Mouse (Mus musculus) cerebellum, adult 2 months (tissue): ENCODE measurements around the gene Rpl23a. TPM values are rescaled to one million over a fixed set of nuclear protein-coding genes. Genes with fewer than 3 reads are reported as not detected.

Experiments used
- DNase-seq, 2 experiments: peaks; one replicate each; pipeline ENCODE4 v3.0.0; 2021
- H3K27ac ChIP-seq: fragments of 200-500 bp; 2 replicates; pipeline ENCODE4 v1.5.1; 2012; ENCODE audit warnings: low read length, control low read depth, inconsistent platforms; ENCODE audit not compliant: insufficient read depth
- H3K27me3 ChIP-seq: fragments of 200-500 bp; 2 replicates; pipeline ENCODE4 v1.6.1; 2012; ENCODE audit warnings: inconsistent platforms, mild to moderate bottlenecking, low read length, moderate library complexity; ENCODE audit not compliant: control insufficient read depth, insufficient read depth
- H3K4me1 ChIP-seq: fragments of 200-500 bp; 2 replicates; pipeline ENCODE4 v1.6.1; 2011; ENCODE audit warnings: low read length; ENCODE audit not compliant: control insufficient read depth, insufficient read depth
- H3K4me3 ChIP-seq: fragments of 200-500 bp; replicated peaks from 2 replicates; pipeline ENCODE3; 2011; ENCODE audit warnings: mild to moderate bottlenecking, low read depth, low read length, control low read depth; ENCODE audit not compliant: insufficient read depth
- CTCF ChIP-seq: fragments of 200-500 bp; IDR thresholded peaks from 2 replicates; pipeline ENCODE4 v1.5.1; 2011; ENCODE audit warnings: low read depth, mild to moderate bottlenecking, control low read depth, low read length, moderate library complexity, borderline replicate concordance; ENCODE audit not compliant: insufficient read depth
- POLR2A ChIP-seq: fragments of 200-500 bp; IDR thresholded peaks from 2 replicates; pipeline ENCODE4 v1.6.1; 2011; ENCODE audit warnings: low read length, control low read depth, borderline replicate concordance; ENCODE audit not compliant: insufficient read depth
- WGBS: fragments of 180-500 bp; shearing (Covaris S2); methylation state at CpG from one replicate; pipeline ENCODE4 v1.1.7; 2018; 5-methylcytosine and 5-hydroxymethylcytosine counted together
- polyA plus RNA-seq: library from polyadenylated mRNA; depleted of rRNA; stranded (reverse); fragments of >200 nt; gene quantifications from 2 replicates; pipeline ENCODE4 v1.2.3, GENCODE M21; 2012

Gene Rpl23a
- polyA plus RNA-seq, 1 experiment, result 1,182 TPM

DNA sequence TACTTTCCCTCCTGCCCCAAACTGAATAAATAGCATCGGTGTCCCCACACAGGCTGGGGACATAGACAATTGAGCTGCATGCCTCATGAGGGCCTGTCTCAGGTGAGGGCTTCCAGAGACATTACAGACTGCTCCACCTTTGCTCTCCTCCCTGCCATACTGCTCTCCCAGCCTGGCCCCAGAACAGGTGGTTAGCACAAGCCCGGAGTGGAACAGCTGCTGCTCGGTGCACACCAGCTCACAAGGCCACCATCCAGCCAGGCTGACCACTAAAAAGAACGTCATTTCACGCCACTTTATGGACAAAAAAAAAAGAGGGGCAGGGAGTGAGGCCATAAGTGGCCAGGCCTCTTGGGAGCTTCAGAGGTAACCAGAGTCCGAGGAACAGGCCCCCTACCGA is 23.8 kb upstream of the Rpl23a start:
- TF ChIP-seq CTCF (no peak), POLR2A (no peak)
- H3K4me1 ChIP-seq, result no peaks in the 10 kb centered on the region
- 59% methylated on average over 7 of the region's 7 CpGs for WGBS

DNA sequence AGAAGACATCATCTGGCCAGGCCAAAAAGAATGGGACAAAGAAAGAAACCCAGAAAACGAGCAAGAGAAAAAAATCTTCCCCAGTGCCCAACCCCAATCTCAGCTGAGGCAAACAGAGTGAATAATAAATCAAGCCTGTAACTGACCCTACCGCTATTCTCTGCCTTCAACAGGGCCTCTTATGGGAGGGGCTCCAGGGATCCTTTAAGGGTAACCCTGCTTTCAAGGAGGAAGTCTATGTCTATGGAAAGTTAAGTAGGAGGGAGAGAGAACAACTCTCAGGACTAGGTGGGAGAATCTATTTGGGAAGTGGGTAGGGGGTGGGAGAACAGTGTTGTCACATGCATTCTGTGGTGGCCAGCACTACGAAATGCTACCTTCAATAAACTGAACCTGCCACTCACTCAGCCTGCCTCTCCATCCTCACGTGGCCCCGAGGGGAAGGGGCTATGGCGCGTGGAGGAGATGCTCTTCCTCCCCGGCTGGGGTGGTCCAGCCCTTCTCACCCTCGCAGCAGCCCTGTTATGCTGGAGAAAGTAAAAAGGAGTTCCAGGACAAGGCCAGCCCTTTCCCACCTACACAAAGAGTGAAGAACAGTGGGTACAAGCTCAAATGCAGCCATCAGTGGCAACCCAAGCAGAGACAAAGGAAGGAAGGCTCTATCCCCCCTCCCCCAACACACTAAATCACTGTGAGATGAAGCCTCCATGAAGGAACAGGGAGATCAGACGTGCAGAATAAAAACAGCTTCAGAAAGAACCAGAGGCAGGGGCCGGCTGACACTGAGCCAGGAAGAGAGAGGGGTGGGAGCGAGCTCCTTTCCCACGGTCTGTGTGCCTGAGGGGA is 22.2 kb upstream of the Rpl23a start:
- Histone ChIP-seq H3K27ac (no peak overlapping the region), H3K4me3 (no peak overlapping the region)

More for the DNA sequence above, 23.8 kb upstream of the Rpl23a start:
- no peak for DNase-seq
- no peaks in the 10 kb centered on the region for H3K27me3 ChIP-seq
- H3K27ac ChIP-seq, result no peak overlapping the region
- no peak overlapping the region for H3K4me3 ChIP-seq

DNA sequence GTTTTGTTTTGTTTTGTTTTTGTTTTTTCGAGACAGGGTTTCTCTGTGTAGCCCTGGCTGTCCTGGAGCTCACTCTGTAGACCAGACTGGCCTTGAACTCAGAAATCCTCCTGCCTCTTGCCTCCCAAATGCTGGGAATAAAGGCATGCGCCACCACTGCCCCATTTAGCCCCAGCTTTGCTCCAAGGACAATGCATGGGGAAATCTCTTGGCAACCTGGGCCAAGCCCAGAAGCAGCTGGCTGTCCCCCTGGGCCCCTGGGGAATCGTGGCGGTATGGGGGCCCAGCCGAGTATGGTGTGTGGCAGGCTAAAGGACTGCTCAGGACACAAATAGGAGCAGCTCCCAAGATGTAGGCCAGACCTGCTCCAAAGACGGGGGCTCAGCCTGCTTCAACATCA is 20.9 kb upstream of the Rpl23a start:
- Histone ChIP-seq H3K4me3 (no peak overlapping the region), H3K4me1 (no peaks in the 10 kb centered on the region), H3K27me3 (no peaks in the 10 kb centered on the region), H3K27ac (peak overlapping the region; percentile 31; the same call in 1 of the 2 replicates)
- WGBS, result 38% methylated on average over 6 of the region's 6 CpGs
- TF ChIP-seq POLR2A (no peak), CTCF (no peak)
- no peak for DNase-seq

More for the DNA sequence above, 22.2 kb upstream of the Rpl23a start:
- Histone ChIP-seq H3K4me1 (no peaks in the 10 kb centered on the region), H3K27me3 (no peaks in the 10 kb centered on the region)
- WGBS, result 71% methylated on average over 13 of the region's 13 CpGs
- TF ChIP-seq POLR2A, result no peak
- no peak for TF ChIP-seq CTCF
- no peak for DNase-seq

DNA sequence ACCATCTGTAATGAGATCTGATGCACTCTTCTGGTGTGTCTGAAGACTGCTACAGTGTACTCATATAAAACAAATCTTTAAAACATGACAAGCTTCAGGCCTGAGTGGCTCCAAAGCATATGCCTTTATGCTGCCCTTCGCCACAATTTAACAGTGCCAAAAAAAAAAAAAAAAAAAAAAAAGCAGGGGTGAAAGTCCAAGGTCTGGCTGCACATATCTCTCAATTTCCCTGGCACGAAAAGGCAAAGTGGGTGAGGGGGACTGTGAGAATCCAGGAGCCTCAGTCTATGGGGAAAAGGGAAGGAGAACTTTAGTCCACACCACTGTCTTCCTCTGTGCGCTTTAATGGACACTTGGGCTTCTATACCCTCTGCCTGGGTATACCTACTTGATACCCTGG is 19.0 kb upstream of the Rpl23a start:
- Histone ChIP-seq H3K4me3 (no peak overlapping the region), H3K4me1 (no peaks in the 10 kb centered on the region), H3K27me3 (no peaks in the 10 kb centered on the region), H3K27ac (no peak overlapping the region)
- WGBS, result 91% methylated on average over 3 of the region's 3 CpGs
- TF ChIP-seq CTCF (no peak), POLR2A (no peak)
- DNase-seq, result no peak

DNA sequence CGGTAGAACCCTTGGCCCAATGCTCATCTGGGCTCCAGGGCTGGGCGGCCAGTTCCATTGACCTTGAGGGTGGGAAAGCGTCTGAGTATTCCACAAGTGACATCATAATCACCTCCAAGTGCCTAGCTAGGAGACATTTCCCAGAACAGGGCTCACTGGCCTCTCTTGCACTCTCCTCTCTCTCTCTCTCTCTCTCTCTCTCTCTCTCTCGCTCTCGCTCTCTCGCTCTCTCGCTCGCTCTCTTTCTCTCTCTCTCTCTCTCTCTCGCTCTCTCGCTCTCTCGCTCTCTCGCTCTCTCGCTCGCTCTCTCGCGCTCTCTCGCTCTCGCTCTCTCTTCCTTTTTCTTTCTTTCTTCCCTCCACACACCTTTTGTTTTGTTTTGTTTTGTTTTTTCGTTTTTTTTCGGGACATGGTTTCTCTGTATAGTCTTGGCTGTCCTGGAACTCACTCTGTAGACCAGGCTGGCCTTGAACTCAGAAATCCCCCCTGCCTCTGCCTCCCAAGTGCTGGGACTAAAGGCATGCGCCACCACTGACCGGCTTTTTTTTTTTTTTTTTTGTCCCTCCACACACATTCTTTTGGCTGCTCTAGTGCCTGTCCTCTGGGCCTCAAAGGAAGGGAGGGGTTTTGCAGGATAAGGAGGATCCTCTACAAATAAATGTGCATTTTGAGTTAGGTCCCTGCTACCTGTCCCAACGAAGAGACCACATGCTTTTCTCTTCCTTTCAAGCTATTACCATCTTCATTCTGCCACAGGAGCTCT is 11.9 kb upstream of the Rpl23a start:
- 60% methylated on average over 23 of the region's 23 CpGs for WGBS
- Histone ChIP-seq H3K4me3 (no peak overlapping the region), H3K27me3 (no peaks in the 10 kb centered on the region)

DNA sequence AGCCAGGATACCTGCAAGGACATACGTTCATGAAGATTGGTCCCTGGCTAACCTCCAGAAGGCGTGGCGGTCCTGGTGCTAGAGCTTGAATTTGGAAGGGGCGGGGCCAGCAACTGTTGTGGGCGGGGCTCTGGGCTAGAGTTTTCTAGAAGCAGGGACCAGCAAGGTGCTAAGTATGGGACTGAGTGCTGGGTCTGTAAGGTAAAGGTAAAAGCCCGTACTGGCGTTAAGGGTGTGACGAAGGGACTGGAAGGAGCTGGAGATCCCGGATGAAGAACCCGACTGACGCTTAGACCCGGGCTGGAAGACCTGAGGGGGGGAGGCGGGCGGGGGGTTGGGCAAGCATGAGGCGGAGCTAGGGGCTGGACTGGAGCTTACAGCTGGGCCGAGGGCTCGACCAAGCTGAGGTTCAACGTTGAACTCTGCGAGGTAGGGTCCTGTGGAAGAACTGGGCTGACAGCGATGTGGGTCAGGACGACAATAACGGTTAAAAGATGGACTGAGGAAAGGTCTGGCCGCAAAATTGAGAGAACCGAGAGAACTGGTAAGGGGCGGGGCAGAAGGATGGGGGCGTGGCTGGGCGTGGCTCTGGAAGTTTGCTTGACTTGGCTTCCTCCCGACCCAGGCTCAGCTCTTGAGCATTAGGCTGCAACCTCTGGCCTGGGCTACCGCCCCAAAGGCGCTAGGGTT is 11.2 kb upstream of the Rpl23a start:
- 5% methylated on average over 30 of the region's 30 CpGs for WGBS
- DNase-seq, result no peak
- TF ChIP-seq CTCF (no peak), POLR2A (no peak)
- Histone ChIP-seq H3K27ac (no peak overlapping the region), H3K4me3 (peak overlapping the region; percentile 50), H3K27me3 (no peaks in the 10 kb centered on the region), H3K4me1 (no peaks in the 10 kb centered on the region)

More for the DNA sequence above, 11.9 kb upstream of the Rpl23a start:
- TF ChIP-seq POLR2A (no peak), CTCF (no peak)
- Histone ChIP-seq H3K4me1 (no peaks in the 10 kb centered on the region), H3K27ac (no peak overlapping the region)
- DNase-seq, result no peak

DNA sequence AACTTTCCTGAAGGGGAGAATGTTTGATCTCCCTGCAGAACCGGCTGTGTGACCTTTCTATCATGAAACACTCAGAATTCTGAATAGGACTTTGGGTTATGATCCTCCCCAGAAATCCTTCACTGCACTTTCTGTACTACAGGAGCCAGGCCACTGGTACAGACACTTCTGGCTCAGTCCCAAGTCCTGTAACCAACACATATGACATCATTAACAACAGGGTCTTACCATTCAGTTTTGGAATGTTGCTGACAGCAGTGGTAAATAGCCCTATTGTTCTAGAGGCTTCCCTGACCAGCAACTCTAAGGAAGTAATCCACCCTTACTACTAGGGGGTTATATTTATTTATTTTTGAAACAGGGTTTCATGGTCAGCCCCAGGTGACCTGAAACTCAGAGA is 9.7 kb upstream of the Rpl23a start, which contains the start of gene Proca1:
TSS of gene Proca1 (plus strand) at position 280 of the 400 bp plus-strand sequence.
- Histone ChIP-seq H3K27me3 (peaks cover 3% of the 10 kb centered on the region; the same call in 1 of the 2 replicates), H3K4me3 (no peak within 1 kb of the TSS), H3K4me1 (no peaks in the 10 kb centered on the region), H3K27ac (no peak within 1 kb of the TSS)
- no peak for DNase-seq
- 75% methylated on average over 1 of the region's 1 CpGs for WGBS
- no peak for TF ChIP-seq POLR2A
- TF ChIP-seq CTCF, result no peak

DNA sequence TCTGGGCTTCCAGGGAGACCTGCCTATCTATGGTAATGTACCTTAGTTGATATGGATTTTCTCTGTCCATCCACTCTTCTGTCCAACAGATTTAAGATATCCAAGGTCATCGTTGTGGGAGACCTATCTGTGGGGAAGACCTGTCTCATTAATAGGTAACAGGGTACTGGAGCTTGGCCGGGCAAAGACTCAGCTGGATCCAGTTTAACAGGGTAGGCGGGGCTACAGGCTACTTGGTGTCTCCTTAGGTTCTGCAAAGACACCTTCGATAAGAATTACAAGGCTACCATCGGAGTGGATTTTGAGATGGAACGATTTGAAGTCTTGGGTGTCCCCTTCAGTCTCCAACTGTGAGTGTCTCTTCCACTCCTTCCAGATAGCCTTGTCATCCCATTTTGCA is 6.7 kb upstream of the Rpl23a start:
- Histone ChIP-seq H3K4me1 (no peaks in the 10 kb centered on the region), H3K27me3 (peaks cover 3% of the 10 kb centered on the region; the same call in 1 of the 2 replicates), H3K4me3 (no peak overlapping the region), H3K27ac (no peak overlapping the region)
- no peak for DNase-seq
- TF ChIP-seq CTCF (no peak), POLR2A (no peak)
- WGBS, result 81% methylated on average over 6 of the region's 6 CpGs
